Comparison of ENCODE assay signal across 25 mouse cellular contexts in genomic region chr16:54229445-54230208, GRCm38 (mm10).
DNase-seq lines count a peak whose midpoint lies in the region; ATAC-seq and TF ChIP-seq lines count a peak whose summit lies in the region.
"Had no signal": no experiment of that assay in that cellular context is flagged by ENCODE, and none has a peak within 500 bp of the region (broad histone marks: within the 10 kb centered on the region; RNA-seq: fewer than 3 reads in every experiment).

No protein-coding gene starts in this region.

- H3K4me1 ChIP-seq in intestine, embryonic 15.5 days (replicated peaks): no peaks in the 10 kb centered on the region
- H3K4me1 ChIP-seq in intestine, postnatal 0 days (replicated peaks; ENCODE audit: control insufficient read depth, insufficient read depth, low read length): no peaks in the 10 kb centered on the region
- H3K4me1 ChIP-seq: embryonic facial prominence, embryonic 10.5 days; embryonic facial prominence, embryonic 12.5 days; forebrain, embryonic 10.5 days; forebrain, embryonic 12.5 days had no signal

- TF ChIP-seq CTCF in intestine, postnatal 0 days (IDR thresholded peaks at IDR 0.05; ENCODE audit: low read depth): no peak

- H3K27ac ChIP-seq in intestine, embryonic 15.5 days: no peak overlapping the region
- H3K27ac ChIP-seq in intestine, postnatal 0 days (ENCODE audit: low read depth, low read length): no peak overlapping the region
- H3K27ac ChIP-seq: embryonic facial prominence, embryonic 10.5 days; embryonic facial prominence, embryonic 12.5 days; forebrain, embryonic 10.5 days; forebrain, embryonic 12.5 days had no signal

- no peak overlapping the region for H3K9ac ChIP-seq in intestine, embryonic 15.5 days
- H3K9ac ChIP-seq in intestine, postnatal 0 days (ENCODE audit: low read depth, low read length): no peak overlapping the region
- H3K9ac ChIP-seq: embryonic facial prominence, embryonic 12.5 days; forebrain, embryonic 12.5 days had no signal

- no peaks in the 10 kb centered on the region for H3K27me3 ChIP-seq in intestine, embryonic 15.5 days (replicated peaks)
- H3K27me3 ChIP-seq in intestine, postnatal 0 days (replicated peaks; ENCODE audit: control insufficient read depth, insufficient read depth, low read length): no peaks in the 10 kb centered on the region
- H3K27me3 ChIP-seq: CH12.LX; embryonic facial prominence, embryonic 12.5 days; forebrain, embryonic 12.5 days; Patski had no signal

- H3K4me2 ChIP-seq in intestine, embryonic 15.5 days (replicated peaks): no peak overlapping the region
- H3K4me2 ChIP-seq in intestine, postnatal 0 days (replicated peaks; ENCODE audit: low read depth): no peak overlapping the region
- H3K4me2 ChIP-seq: embryonic facial prominence, embryonic 12.5 days; forebrain, embryonic 12.5 days had no signal

- no peak overlapping the region for H3K4me3 ChIP-seq in intestine, embryonic 15.5 days (replicated peaks)
- no peak overlapping the region for H3K4me3 ChIP-seq in intestine, postnatal 0 days (ENCODE audit: low read depth, low read length)
- H3K4me3 ChIP-seq: embryonic facial prominence, embryonic 10.5 days; embryonic facial prominence, embryonic 12.5 days; forebrain, embryonic 10.5 days; forebrain, embryonic 12.5 days had no signal

- peak; percentile 89 for ATAC-seq in intestine, embryonic 15.5 days
- peak; percentile 80 for ATAC-seq in intestine, postnatal 0 days
- ATAC-seq in erythroid progenitor cell, adult 5-6 weeks (replicated peaks; ENCODE audit: low FRiP score, poor library complexity, severe bottlenecking): no peak
- ATAC-seq: activated CD4-positive, CD25-positive, alpha-beta regulatory T cell, adult 4 months; CD4-positive, CD25-positive, alpha-beta regulatory T cell, adult 4 months; forebrain, embryonic 14.5 days; forebrain, embryonic 16.5 days; Patski had no signal

- H3K36me3 ChIP-seq in intestine, embryonic 15.5 days: no peaks in the 10 kb centered on the region
- H3K36me3 ChIP-seq in intestine, postnatal 0 days (ENCODE audit: control insufficient read depth, insufficient read depth): no peaks in the 10 kb centered on the region
- H3K36me3 ChIP-seq: embryonic facial prominence, embryonic 10.5 days; embryonic facial prominence, embryonic 12.5 days; forebrain, embryonic 10.5 days; forebrain, embryonic 12.5 days; G1E had no signal

- no peaks in the 10 kb centered on the region for H3K9me3 ChIP-seq in intestine, embryonic 15.5 days
- H3K9me3 ChIP-seq in intestine, postnatal 0 days (ENCODE audit: control insufficient read depth): no peaks in the 10 kb centered on the region
- H3K9me3 ChIP-seq: embryonic facial prominence, embryonic 10.5 days; embryonic facial prominence, embryonic 12.5 days; forebrain, embryonic 10.5 days; forebrain, embryonic 12.5 days; G1E had no signal

- 9% methylated on average over 2 of the region's 2 CpGs for WGBS in intestine, embryonic 15.5 days
- 6% methylated on average over 2 of the region's 2 CpGs for WGBS in intestine, postnatal 0 days

- peak; percentile 1 for DNase-seq in kidney, adult 9 months
- DNase-seq in kidney, postnatal 25 days: no peak
- DNase-seq: adrenal gland, adult 8-10 months; adrenal gland, postnatal 14 days; adrenal gland, postnatal 36 days; B cell, adult 2 months; cerebellum, adult 11-12 months; cerebellum, adult 2 months; cerebellum, adult 9-10 months; cerebellum, postnatal 10 days; cerebellum, postnatal 25 days had no signal
